Mouse (Mus musculus) ES-E14 (cell line): ENCODE data around the gene Naa15.

Source experiments
- CHD2 ChIP-seq: IDR thresholded peaks from 2 replicates; pipeline ENCODE4 v1.6.1; 2014; ENCODE audit warnings: mild to moderate bottlenecking, low read depth, low read length, inconsistent platforms
- HCFC1 ChIP-seq: IDR thresholded peaks from 2 replicates; pipeline ENCODE4 v1.6.1; 2012; ENCODE audit warnings: low read length, inconsistent platforms, borderline replicate concordance; ENCODE audit not compliant: insufficient read depth
- MAFK ChIP-seq: IDR thresholded peaks from 2 replicates; pipeline ENCODE4 v1.6.1; 2014; ENCODE audit warnings: mild to moderate bottlenecking, low read depth, low read length, inconsistent platforms; ENCODE audit not compliant: insufficient read depth
- ZC3H11A ChIP-seq: IDR thresholded peaks from 2 replicates; pipeline ENCODE4 v1.6.1; 2012; ENCODE audit warnings: low read depth, mild to moderate bottlenecking, inconsistent platforms, low read length, borderline replicate concordance

- TF ChIP-seq CHD2 (no peak), ZC3H11A (no peak), HCFC1 (no peak), MAFK (no peak)
These were observed 23.9 kb upstream of the Naa15 start for GRCm38 (mm10) chr3:51391095-51391494.
